17 mouse cellular contexts compared by ENCODE assay signal in genomic region chr10:41957421-41958225, GRCm38 (mm10).
DNase-seq lines count a peak whose midpoint lies in the region; ATAC-seq and TF ChIP-seq lines count a peak whose summit lies in the region.
"Had no signal": no experiment of that assay in that cellular context is flagged by ENCODE, and none has a peak within 500 bp of the region (broad histone marks: within the 10 kb centered on the region; RNA-seq: fewer than 3 reads in every experiment).

No protein-coding gene starts in this region.

- no peak overlapping the region for H3K4me3 ChIP-seq in forebrain, embryonic 15.5 days
- H3K4me3 ChIP-seq in forebrain, embryonic 11.5 days (ENCODE audit: low read depth, low read length), result no peak overlapping the region
- H3K4me3 ChIP-seq in liver, embryonic 14.5 days (ENCODE audit: insufficient read depth in 1 of 2, low read depth in 2 of 2, low read length in 2 of 2), result no peak overlapping the region
- H3K4me3 ChIP-seq in liver, embryonic 11.5 days (ENCODE audit: low read depth, low read length), result no peak overlapping the region
- H3K4me3 ChIP-seq: embryonic facial prominence, embryonic 13.5 days; heart, embryonic 13.5 days; hindbrain, embryonic 12.5 days; limb, embryonic 13.5 days had no signal

- peak; percentile 60; the same call in 1 of the 2 replicates for ATAC-seq in forebrain, embryonic 15.5 days (replicated peaks)
- no peak for ATAC-seq in forebrain, embryonic 11.5 days (replicated peaks; ENCODE audit: low FRiP score)
- ATAC-seq in liver, embryonic 14.5 days (ENCODE audit: insufficient read depth), result no peak
- no peak for ATAC-seq in liver, embryonic 11.5 days (replicated peaks; ENCODE audit: low FRiP score)
- 0 out of 2 replicates have a peak, but pooled peaks have one; percentile 30 for ATAC-seq in granulocyte monocyte progenitor cell, adult 5-6 weeks (replicated peaks; ENCODE audit: poor library complexity, severe bottlenecking)

- no peaks in the 10 kb centered on the region for H3K36me3 ChIP-seq in forebrain, embryonic 15.5 days
- no peaks in the 10 kb centered on the region for H3K36me3 ChIP-seq in forebrain, embryonic 11.5 days (ENCODE audit: control insufficient read depth, insufficient read depth, low read length)
- H3K36me3 ChIP-seq in liver, embryonic 14.5 days (replicated peaks; ENCODE audit: control insufficient read depth, insufficient read depth, low read depth), result no peaks in the 10 kb centered on the region
- H3K36me3 ChIP-seq in liver, embryonic 11.5 days (ENCODE audit: control insufficient read depth, insufficient read depth, low read length), result no peaks in the 10 kb centered on the region
- H3K36me3 ChIP-seq: embryonic facial prominence, embryonic 13.5 days; heart, embryonic 13.5 days; hindbrain, embryonic 12.5 days; limb, embryonic 13.5 days had no signal

- no peak overlapping the region for H3K9ac ChIP-seq in forebrain, embryonic 15.5 days (replicated peaks)
- H3K9ac ChIP-seq in forebrain, embryonic 11.5 days (ENCODE audit: low read length), result no peak overlapping the region
- H3K9ac ChIP-seq in liver, embryonic 14.5 days (replicated peaks), result no peak overlapping the region
- H3K9ac ChIP-seq in liver, embryonic 11.5 days (ENCODE audit: low read depth, low read length), result no peak overlapping the region
- H3K9ac ChIP-seq: embryonic facial prominence, embryonic 13.5 days; heart, embryonic 13.5 days; hindbrain, embryonic 12.5 days; limb, embryonic 13.5 days had no signal

- DNase-seq in forebrain, embryonic 11.5 days (ENCODE audit: low spot score), result no peak
- DNase-seq in liver, embryonic 14.5 days (ENCODE audit: low read depth in 3 of 3, low spot score in 3 of 3), result no peak
- no peak for DNase-seq in liver, embryonic 11.5 days (ENCODE audit: low spot score)
- DNase-seq in thymus, postnatal 36 days, result peak; percentile 55 to 59
- no peak for DNase-seq in MN1 (ENCODE audit: low spot score)
- no peak for DNase-seq in embryo, embryonic 10 days (ENCODE audit: low spot score)
- DNase-seq: cerebellum, adult 9-11 months; gastrocnemius, postnatal 36 days; lung, adult 2 months had no signal

- no peaks in the 10 kb centered on the region for H3K9me3 ChIP-seq in forebrain, embryonic 15.5 days
- no peaks in the 10 kb centered on the region for H3K9me3 ChIP-seq in forebrain, embryonic 11.5 days (ENCODE audit: control insufficient read depth, low read length)
- H3K9me3 ChIP-seq in liver, embryonic 14.5 days (ENCODE audit: control insufficient read depth, low read length), result no peaks in the 10 kb centered on the region
- no peaks in the 10 kb centered on the region for H3K9me3 ChIP-seq in liver, embryonic 11.5 days (ENCODE audit: control insufficient read depth, low read length)
- H3K9me3 ChIP-seq: embryonic facial prominence, embryonic 13.5 days; heart, embryonic 13.5 days; limb, embryonic 13.5 days had no signal

- H3K4me1 ChIP-seq in forebrain, embryonic 15.5 days, result peaks cover 5% of the 10 kb centered on the region; the same call in 1 of the 2 replicates
- H3K4me1 ChIP-seq in forebrain, embryonic 11.5 days (replicated peaks; ENCODE audit: control insufficient read depth, insufficient read depth, low read length), result no peaks in the 10 kb centered on the region
- H3K4me1 ChIP-seq in liver, embryonic 14.5 days (replicated peaks; ENCODE audit: control insufficient read depth in 2 of 2, insufficient read depth in 2 of 2, low read length in 1 of 2), result no peaks in the 10 kb centered on the region
- no peaks in the 10 kb centered on the region for H3K4me1 ChIP-seq in liver, embryonic 11.5 days (replicated peaks; ENCODE audit: control insufficient read depth, insufficient read depth, low read length)
- H3K4me1 ChIP-seq: heart, embryonic 13.5 days had no signal

- peak; percentile 17; the same call in 1 of the 2 replicates for TF ChIP-seq CTCF in liver, embryonic 14.5 days (IDR thresholded peaks at IDR 0.05; ENCODE audit: low read depth)

- no peak for TF ChIP-seq EP300 in liver, embryonic 14.5 days (IDR thresholded peaks at IDR 0.05; ENCODE audit: low read depth)

- H3K27me3 ChIP-seq in forebrain, embryonic 15.5 days, result no peaks in the 10 kb centered on the region
- H3K27me3 ChIP-seq in forebrain, embryonic 11.5 days (ENCODE audit: control insufficient read depth, insufficient read depth, low read length), result no peaks in the 10 kb centered on the region
- H3K27me3 ChIP-seq in liver, embryonic 14.5 days (ENCODE audit: control insufficient read depth, insufficient read depth, low read length), result no peaks in the 10 kb centered on the region
- no peaks in the 10 kb centered on the region for H3K27me3 ChIP-seq in liver, embryonic 11.5 days (replicated peaks; ENCODE audit: control insufficient read depth, insufficient read depth, low read length)
- H3K27me3 ChIP-seq: CH12.LX; embryonic facial prominence, embryonic 13.5 days; heart, embryonic 13.5 days; hindbrain, embryonic 12.5 days; limb, embryonic 13.5 days had no signal

- no peak overlapping the region for H3K4me2 ChIP-seq in forebrain, embryonic 15.5 days (replicated peaks)
- H3K4me2 ChIP-seq in forebrain, embryonic 11.5 days (ENCODE audit: low read depth, low read length, severe bottlenecking), result no peak overlapping the region
- H3K4me2 ChIP-seq in liver, embryonic 14.5 days (ENCODE audit: low read depth), result no peak overlapping the region
- H3K4me2 ChIP-seq in liver, embryonic 11.5 days, result no peak overlapping the region
- H3K4me2 ChIP-seq: embryonic facial prominence, embryonic 13.5 days; heart, embryonic 13.5 days; hindbrain, embryonic 12.5 days; limb, embryonic 13.5 days had no signal

- H3K27ac ChIP-seq in forebrain, embryonic 15.5 days (replicated peaks), result no peak overlapping the region
- H3K27ac ChIP-seq in forebrain, embryonic 11.5 days (ENCODE audit: low read depth, low read length), result no peak overlapping the region
- H3K27ac ChIP-seq in liver, embryonic 14.5 days, result no peak overlapping the region
- no peak overlapping the region for H3K27ac ChIP-seq in liver, embryonic 11.5 days (ENCODE audit: low read depth, low read length)
- H3K27ac ChIP-seq: embryonic facial prominence, embryonic 13.5 days; heart, embryonic 13.5 days; hindbrain, embryonic 12.5 days; limb, embryonic 13.5 days; macrophage had no signal

- WGBS in forebrain, embryonic 15.5 days, result 72% methylated on average over 18 of the region's 18 CpGs
- WGBS in forebrain, embryonic 11.5 days, result 93% methylated on average over 18 of the region's 18 CpGs
- 64% methylated on average over 18 of the region's 18 CpGs for WGBS in liver, embryonic 14.5 days (ENCODE audit: insufficient replicate concordance)
- 86% methylated on average over 18 of the region's 18 CpGs for WGBS in liver, embryonic 11.5 days

Comparison
In these comparisons a context has a peak if more than half of its experiments do, and no peak if none do; other contexts are left out.
1. ATAC-seq: peak in forebrain, embryonic 15.5 days (single experiment) and granulocyte monocyte progenitor cell, adult 5-6 weeks (single experiment); none in forebrain, embryonic 11.5 days (single experiment), liver, embryonic 14.5 days (single experiment) and liver, embryonic 11.5 days (single experiment).
2. DNase-seq: peak in thymus, postnatal 36 days (2 of 2); none in forebrain, embryonic 11.5 days (single experiment), liver, embryonic 14.5 days (0 of 3), liver, embryonic 11.5 days (single experiment), MN1 (single experiment) and embryo, embryonic 10 days (single experiment).